Mouse (Mus musculus): ENCODE data around the gene Arsb.
A peak's percentile ranks its signal among the peaks of the same experiment; 100 is the strongest.

The Arsb gene

DNA sequence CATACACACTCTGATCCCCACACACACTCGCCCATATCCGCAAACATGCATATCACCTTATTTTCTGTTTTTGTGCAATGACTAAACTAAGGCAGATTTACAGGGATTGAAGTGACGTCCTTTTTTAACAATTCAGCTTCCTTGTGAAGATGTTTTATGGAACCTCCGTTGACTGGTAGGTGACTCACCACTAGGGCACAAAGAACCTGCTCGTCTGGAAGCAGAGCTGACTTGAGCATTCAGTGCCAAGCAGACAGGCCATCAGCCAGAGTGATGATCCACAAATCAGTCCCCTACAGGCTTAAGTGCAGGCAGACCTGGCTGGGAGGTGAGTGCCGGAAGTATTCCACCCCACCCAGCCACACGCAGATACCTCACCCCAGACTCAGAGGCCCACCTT lies 120.7 kb downstream of the Arsb start:
- DNase-seq, result no peak

DNA sequence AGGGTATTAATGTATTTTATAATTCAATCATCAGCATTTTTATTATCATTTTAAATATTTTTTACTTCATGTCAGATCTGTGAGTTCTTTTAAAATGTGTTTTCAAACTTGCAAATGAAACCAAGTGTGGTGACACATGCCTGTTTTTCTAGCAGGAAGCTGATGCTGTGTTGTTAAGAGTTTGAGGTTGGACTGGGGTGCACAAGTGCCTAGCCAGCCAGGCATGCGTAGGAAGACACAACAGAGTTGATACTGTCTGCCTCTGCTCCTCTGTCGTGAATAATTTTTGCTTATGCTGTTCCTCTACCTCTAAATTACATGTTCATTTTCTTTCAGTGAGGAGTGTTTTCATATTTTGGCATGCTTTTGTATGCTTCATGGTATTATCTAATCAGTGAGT lies 122.7 kb downstream of the Arsb start:
- DNase-seq, result no peak

GRCm38 (mm10) chr13:93895430-93895829 lies 124.0 kb downstream of the Arsb start:
- DNase-seq, result no peak

GRCm38 (mm10) chr13:93897943-93898826 lies 126.8 kb downstream of the Arsb start:
- DNase-seq, result peak; percentile 20

DNA sequence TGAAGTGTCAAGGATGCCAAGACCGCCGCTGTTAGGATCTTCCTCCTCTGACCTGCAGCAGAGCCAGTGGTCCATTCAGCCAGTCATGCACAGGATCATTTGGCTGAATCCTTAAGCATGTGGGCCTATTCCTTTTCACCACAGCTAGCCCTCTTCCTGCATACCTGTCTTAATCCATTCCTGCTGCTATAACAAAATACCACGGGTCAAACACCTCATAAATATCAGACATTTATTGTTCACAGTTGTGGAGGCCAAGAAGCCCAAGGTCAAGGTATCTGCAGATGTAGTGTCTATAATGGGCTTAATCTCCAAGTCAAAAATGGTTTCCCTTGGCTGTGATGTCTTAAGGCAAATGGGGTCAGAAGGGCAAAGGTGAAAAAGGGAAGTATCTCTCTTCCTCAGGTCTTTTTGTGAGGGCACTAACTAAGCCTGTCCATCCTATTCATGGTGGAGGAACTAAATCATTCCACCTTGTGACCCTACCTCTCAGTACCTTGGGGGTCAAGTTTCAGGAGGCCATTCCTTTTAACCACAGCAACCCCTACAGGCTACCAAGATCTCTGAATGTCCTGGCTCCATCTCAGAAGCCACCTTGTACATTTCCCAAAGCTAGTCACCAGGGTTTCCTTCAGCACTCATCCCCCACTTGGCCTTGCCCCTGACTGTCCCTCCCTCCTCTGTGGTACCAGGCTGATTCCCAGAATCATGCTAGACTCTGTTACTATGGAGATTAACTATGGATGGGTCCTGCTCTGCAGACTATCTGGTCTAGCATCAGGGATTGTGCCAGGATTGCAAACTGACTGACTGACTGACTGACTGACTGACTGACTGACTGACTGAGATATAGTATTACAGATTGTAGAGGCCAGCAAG lies 128.2 kb downstream of the Arsb start:
- DNase-seq, result no peak

GRCm38 (mm10) chr13:93900934-93901626 lies 129.7 kb downstream of the Arsb start:
- DNase-seq, result no peak

DNA sequence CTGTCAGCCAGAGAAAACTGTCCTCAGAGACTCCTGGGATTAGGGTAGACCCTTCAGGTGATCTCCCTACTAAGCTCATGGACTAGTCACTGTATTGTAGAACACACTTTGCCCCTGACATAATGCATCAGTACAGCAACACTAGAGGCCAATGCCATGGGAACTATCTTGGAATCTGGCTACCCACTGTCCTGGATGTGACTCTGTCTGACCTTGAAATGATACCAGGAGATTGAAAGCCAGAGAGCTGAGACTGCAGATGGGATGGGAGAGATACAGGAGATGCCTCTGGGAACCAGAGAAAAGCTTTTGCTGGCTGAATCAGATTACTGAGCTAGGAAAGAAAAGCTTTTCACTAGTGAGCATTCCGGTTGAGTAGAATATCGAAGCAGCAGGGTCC lies 130.7 kb downstream of the Arsb start:
- DNase-seq, result no peak

GRCm38 (mm10) chr13:93906552-93907245 lies 135.3 kb downstream of the Arsb start:
- no peak for DNase-seq

DNA sequence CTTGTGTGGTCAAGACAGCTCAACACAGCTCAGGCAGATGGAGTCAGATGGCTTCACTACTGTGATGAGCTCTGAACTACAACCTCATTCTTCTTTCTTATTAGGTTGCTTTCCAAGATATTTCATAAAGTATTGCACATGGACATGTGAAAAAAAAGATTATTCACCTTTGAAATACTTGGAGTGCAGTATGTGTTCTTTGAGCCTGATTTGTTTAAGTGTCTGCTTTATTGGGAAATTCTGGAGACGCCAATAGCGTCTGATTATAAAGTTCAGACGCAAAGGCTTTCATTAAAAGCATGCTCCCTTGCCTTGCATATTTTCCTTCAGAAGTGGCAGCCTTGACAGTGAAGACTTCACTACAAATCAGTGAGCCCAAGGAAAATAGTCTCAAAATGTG lies 136.5 kb downstream of the Arsb start:
- DNase-seq, result no peak

DNA sequence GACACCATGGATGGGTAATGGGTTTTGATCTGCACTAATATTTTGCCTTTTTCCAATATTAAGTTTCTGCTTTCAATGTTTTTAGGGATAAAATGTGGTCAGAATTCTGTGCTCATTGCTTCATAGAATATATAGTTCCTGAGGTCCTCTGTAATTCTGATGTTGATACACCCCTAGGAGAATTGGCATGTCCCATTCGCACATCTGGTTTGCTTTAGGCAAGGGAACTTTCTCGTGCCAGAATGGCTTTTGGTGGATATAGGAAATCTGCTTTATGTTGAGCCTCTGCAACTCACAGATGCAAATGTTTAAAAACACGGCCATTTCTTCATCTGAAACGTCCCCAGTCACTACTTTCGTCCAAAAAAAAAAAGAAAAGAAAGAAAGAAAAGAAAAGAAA lies 138.4 kb downstream of the Arsb start:
- no peak for DNase-seq

DNA sequence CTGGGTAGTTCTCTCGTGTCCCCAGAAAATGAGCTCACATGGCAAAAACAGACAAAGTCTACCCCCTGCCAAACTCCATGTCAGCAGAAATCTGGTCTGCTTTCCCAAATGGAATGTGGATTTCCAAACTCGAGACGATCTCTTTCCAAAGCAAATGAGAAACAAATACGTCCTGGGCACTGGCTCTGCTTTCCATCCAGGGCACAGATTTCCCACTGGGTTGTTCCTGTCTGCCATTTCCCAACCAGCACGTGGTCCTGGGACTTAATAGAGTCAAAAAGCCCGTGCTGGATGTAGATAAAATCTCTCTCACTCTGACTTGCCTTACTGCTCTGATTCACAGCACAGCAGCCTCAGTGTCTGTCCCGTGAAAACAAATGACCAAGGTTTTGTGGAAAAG lies 139.6 kb downstream of the Arsb start:
- DNase-seq, result no peak

GRCm38 (mm10) chr13:93912326-93912915 lies 141.0 kb downstream of the Arsb start:
- no peak for DNase-seq

- no peak for DNase-seq
Measured at GRCm38 (mm10) chr13:93914206-93914605, 142.8 kb downstream of the Arsb start.

DNA sequence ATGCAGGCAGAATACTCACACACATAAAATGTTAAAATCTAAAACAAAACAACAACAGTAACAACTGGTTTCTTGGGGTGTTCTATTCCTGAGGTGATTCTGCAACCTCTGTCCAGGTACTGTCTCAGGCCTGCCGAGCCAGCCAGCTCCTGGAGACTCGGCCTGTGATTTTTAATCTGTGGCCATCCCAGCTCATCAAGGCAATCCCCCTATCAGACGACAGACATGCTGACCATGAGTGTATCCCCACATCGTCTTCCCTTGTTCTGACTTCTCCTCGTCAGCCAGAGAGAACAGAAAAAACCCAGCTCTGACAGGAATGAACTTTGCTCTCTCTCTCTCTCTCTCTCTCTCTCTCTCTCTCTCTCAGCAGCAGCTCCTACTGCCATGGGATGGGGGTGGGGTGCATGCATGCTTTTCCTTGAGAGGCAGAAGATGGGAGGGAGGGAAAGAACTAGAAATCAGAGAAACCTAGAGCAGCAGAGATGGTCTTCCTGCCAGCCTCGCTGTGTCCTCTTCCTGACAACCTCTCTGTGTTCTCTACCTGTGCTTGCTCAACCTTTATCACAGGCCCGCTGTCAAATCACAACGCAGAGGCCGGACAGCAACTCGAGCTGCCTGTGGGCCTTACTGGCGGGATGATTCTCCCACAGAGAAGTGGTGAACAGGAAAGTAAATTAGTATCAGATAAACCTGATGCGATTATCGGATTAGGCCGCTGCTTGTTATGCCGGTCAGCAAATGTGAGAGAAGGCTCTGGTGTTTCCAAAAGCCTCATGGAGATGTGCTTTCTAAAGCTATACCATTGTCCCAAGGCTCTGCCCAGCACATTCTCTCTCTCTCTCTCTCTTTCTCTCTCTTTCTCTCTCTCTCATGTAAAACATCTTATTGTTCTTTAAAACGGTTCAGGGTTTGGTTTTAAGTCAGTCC lies 144.5 kb downstream of the Arsb start:
- DNase-seq, result no peak

DNA sequence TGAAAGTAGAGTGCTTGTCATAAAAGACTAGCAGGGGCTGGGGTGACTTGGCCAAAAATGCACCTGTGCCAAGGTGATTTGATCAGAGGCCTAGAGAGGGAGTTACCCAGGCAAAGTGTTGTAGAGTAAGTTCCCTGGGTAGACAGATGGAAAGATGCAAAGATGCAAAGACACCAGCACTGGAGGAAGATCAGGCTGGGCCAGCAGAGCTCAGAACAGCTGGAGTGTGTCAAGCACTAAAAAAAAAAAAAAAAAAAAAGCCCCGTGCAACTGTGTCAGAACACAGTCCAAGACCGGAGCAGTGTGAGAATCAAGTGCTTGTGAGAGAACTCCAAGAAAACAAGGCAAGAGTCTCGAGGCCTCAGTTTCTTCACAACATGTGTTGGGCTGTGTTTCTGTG lies 148.1 kb downstream of the Arsb start:
- DNase-seq, result no peak

- DNase-seq, result no peak
Measured at GRCm38 (mm10) chr13:93920080-93920785, 148.8 kb downstream of the Arsb start.

DNA sequence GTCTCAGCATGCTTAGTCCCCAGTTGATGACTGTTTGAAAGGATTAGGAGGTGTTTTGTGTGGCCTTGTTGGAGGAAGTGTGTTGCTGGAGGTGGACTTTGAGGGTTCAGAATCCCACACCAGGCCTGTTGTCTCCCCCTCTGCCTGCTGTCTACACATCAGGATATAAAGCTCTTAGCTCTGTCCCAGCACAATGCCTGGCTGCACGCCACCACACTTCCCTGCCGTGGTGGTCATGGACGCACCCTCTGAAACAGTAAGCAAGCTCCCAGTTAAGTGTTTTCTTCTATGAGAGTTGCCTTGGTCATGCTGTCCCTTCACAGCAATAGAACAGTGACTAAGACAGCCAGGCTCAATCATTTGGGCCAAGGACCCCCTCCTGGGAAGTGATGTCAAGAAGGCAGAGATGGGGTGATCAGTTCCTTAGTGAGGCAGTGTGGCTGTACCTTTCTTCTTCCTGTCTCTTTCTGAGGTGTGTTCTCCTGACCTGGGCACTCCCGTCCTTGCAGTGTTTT lies 149.4 kb downstream of the Arsb start:
- DNase-seq, result no peak

GRCm38 (mm10) chr13:93921831-93922565 lies 150.6 kb downstream of the Arsb start:
- DNase-seq, result peak; percentile 33

- peak; percentile 52 for DNase-seq
Measured at GRCm38 (mm10) chr13:93922566-93922910, 151.1 kb downstream of the Arsb start.
